Mouse (Mus musculus): ENCODE results near the gene Os9.
"Not testable (repeated sequence)": the region's sequence is repeated elsewhere in the genome, so short reads cannot be mapped to it uniquely, and the experiment has no call there.

Os9 gene

DNA sequence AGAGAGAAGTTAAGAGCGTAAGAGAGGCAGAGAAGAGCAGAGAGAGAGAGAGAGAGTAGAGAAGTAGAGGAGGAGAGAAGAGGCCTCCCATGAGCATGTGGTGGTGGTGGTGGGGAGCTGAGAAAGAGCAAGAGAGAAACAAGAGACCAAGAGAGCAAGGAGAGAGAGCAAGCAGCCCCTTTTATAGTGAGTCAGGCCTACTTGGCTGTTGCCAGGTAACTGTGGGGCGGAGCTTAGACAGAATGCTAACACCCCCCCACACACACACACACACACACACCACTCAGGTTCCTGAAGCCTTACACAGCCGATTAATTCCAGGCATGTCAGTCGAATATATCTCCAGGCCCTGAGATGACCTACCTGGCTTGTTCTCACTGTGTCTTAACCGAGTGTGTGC, 24.4 kb upstream of the Os9 start:
- no peak for DNase-seq (ENCODE audit: low spot score in 2 of 2)

GRCm38 (mm10) chr10:127144536-127144935, 23.6 kb upstream of the Os9 start:
- DNase-seq (ENCODE audit: low spot score in 2 of 2), result no peak

GRCm38 (mm10) chr10:127143228-127143627, 22.3 kb upstream of the Os9 start:
- no peak for DNase-seq (ENCODE audit: low spot score in 2 of 2)

DNA sequence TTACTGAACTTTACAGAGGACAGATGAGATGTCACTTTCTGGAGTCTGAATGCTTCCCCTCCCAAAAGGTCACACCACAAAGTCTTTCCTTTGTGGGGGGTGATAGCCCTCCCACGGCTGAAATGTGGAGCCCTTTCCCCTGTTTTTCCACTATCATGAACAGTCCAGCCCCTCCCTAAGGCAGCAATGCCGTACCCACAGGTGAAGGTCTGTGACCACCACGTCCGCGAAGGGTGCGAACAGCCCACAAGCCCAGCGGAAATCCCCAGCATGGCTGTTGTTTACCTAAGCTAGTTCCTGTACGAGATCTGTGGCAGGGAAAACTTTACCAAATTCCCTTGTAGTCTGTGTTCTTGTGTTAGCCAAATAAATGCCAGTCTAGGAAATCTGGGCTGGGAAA, 20.6 kb upstream of the Os9 start:
- DNase-seq (ENCODE audit: low spot score in 2 of 2), result peak; percentile 31 to 34

DNA sequence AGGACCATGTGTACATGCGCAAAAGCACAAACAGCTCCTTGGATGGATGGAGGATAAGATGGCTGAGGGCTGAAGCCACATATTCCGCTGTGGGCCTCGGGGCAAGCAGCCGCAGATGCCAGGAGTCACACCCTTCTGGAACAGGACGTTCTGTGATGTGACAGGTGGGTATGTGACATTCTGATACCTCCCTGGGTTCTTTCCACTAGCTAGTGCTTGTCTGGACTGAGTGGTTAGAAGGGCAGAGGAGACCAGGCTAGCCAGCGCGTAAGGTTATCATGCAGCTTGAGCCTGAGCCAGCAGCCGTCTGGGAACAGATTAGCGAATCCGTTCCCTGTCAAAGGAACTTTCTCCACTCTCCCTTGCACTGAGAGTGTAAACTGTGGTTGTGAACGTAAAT, 20.0 kb upstream of the Os9 start:
- no peak for DNase-seq (ENCODE audit: low spot score in 2 of 2)

- DNase-seq (ENCODE audit: low spot score in 2 of 2), result no peak
Measured at GRCm38 (mm10) chr10:127138328-127139141, 17.6 kb upstream of the Os9 start.

- DNase-seq (ENCODE audit: low spot score in 2 of 2), result no peak
Measured at GRCm38 (mm10) chr10:127137896-127138295, 17.0 kb upstream of the Os9 start.

GRCm38 (mm10) chr10:127136510-127136909, 15.6 kb upstream of the Os9 start:
- peak; percentile 31 to 35 for DNase-seq (ENCODE audit: low spot score in 2 of 2)

GRCm38 (mm10) chr10:127135118-127135836, 14.3 kb upstream of the Os9 start:
- peak; percentile 40 to 46 for DNase-seq (ENCODE audit: low spot score in 2 of 2)

DNA sequence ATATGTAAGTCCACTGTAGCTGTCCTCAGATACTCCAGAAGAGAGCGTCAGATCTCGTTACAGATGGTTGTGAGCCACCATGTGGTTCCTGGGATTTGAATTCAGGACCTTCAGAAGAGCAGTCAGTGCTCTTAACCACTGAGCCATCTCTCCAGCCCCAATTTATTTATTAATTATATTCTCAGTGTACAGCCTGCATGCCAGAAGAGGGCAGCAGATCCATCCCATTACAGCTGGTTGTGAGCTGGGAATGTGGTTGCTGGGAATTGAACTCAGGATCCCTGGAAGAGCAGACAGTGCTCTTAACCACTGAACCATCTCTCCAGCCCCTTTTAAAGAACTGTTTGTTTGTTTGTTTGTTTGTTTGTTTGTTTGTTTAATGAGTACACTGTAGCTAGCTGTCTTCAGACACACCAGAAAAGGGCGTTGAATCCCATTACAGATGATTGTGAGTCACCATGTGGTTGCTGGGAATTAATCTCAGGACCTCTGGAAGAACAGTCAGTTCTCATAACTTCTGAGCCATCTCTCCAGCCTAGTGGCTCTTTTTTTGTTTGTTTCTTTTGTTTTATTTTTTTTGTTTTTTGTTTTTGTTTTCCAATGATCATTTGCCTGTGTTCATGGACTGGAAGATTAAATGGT, 13.6 kb upstream of the Os9 start:
- DNase-seq (ENCODE audit: low spot score in 2 of 2), result not testable (repeated sequence)

- no peak for DNase-seq (ENCODE audit: low spot score in 2 of 2)
Measured at GRCm38 (mm10) chr10:127132469-127132868, 11.5 kb upstream of the Os9 start.

DNA sequence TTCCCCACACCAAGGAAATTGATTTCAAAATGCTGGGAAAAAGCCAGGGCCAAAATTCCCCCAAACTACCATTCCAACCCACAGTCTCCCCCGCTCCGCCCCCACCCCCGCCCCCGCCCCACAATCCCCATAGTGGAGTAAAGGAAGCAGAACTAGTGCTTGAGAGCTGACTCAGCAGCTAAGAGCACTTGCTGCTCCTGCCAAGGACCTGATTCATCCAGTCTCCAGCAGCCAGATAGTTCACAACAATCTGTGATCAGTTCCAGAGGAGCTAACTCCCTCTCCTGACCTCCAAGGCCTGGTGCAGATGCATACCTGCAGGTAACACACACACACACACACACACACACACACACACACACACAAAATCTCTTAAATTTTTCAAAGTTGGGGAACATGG, 8.5 kb upstream of the Os9 start:
- DNase-seq (ENCODE audit: low spot score in 2 of 2), result no peak

- no peak for DNase-seq (ENCODE audit: low spot score in 2 of 2)
Measured at GRCm38 (mm10) chr10:127127711-127128279, 6.9 kb upstream of the Os9 start.

- no peak for DNase-seq (ENCODE audit: low spot score in 2 of 2)
Measured at GRCm38 (mm10) chr10:127126579-127126978, 5.6 kb upstream of the Os9 start.

DNA sequence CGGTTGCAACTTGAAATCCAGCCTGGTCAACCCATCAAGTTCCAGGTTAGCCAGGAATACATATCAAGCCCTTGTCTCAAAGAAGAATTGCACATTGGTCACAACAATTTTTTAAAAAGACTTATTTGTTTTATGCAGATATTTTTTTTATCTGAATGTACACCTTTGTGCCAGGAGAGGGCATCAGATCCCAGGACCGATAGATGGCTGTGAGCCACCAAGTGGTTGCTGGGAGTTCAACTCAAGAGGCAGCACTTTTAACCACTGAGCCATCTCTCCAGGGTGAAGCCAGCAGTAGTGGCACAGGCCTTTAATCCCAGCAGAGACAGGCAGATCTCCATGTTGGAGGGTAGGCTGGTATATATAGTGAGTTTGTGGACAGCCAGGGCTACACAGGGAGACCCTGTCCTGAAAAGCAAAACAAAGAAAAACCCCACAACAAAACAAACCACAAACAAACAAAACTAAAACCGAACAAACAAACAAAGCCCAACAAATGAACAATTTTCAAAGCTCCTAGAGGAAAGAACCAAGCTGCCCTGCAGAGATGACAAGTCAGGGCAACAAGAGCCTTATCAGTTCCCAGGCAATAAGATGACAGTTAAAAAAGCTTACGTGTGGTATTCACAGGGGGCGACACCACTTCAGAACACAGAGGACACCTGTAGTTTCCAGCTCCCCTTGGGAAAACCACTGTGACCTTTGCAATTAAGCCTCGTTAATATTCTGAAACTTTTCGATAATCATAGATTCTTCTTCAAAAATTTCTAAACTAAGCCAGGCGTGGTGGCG, 4.5 kb upstream of the Os9 start:
- peak; percentile 31 to 60 for DNase-seq (ENCODE audit: low spot score in 2 of 2)

GRCm38 (mm10) chr10:127123436-127123805, 2.5 kb upstream of the Os9 start:
- peak; percentile 36 to 65 for DNase-seq (ENCODE audit: low spot score in 2 of 2)

DNA sequence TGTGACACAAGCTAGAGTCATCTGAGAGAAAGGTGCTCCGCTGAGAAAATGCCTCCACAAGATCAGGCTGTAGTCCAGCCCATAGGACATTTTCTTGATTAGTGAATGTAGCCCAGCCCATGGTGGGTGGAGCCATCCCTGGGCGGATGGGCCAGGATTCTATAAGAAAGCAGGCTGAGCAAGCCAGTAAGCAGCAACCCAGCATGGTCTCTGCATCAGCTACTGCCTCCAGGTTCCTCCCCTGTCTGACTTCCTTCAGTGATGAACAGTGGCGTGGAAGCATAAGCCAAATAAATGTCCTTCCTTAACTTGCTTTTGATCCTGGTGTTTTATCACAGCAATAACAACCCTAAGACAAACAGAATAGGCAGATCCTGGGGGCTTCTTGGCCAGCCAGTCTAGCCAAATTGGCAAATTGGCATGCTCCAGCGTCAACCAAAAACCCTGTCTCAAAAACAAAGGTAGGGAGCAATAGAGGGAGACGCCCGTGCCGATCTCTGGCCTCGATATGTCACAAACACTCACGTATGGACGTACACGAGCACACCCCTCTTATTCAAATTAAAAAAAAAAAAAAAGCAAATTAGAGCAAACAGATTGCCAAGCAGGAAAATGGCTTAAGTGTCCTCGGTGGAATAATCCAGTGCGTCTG, 2.0 kb upstream of the Os9 start:
- DNase-seq (ENCODE audit: low spot score in 2 of 2), result no peak

- DNase-seq (ENCODE audit: low spot score in 2 of 2), result no peak
Measured at GRCm38 (mm10) chr10:127122018-127122417, 1.1 kb upstream of the Os9 start.

- DNase-seq (ENCODE audit: low spot score in 2 of 2), result peak in 1 of 2 experiments; percentile 23
Measured at GRCm38 (mm10) chr10:127120301-127121065, 448 bp downstream of the Os9 start.

DNA sequence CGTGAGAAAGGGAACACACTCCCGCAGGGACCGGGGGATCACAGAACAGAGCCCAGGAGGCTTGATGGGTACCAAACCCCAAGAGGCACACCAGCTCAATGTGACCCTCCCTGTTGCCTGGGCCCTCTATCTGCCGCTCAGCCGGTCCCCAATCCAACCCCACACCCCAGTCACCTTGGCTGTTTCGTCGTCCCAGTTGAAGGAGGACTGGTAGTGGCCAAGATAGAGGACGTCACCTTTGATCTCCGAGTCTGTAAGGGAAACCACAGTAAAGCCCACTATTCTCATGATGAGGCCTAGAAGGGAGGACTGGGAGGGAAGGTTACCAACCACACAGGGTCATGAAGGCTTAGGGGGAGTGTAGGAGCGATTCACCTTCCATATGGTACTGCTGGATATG, 1.7 kb downstream of the Os9 start:
- DNase-seq (ENCODE audit: low spot score in 2 of 2), result no peak
